In the genomic region with DNA sequence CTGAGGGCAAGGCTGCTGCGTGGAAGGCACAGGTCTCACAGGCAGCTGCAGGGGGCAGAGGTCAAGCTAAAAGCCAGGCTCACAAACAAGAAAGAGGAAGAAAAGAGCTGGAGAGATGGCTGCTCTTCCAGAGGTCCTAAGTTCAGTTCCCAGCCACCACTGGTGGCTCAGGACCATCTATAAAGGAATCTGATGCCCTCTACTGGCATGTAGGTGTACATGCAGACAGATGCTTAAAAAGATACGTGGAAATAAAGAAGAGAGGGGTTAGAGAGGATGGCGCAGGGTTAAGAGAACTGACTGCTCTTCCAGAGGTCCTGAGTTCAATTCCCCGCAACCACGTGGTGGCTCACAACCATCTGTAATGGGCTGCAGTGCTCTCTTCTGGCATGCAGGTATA, we compare ENCODE assay signal across 11 mouse cellular contexts. TPM values are rescaled to one million over a fixed set of nuclear protein-coding genes. Genes with fewer than 3 reads are reported as not detected.
DNase-seq lines count a peak whose midpoint lies in the region; ATAC-seq and TF ChIP-seq lines count a peak whose summit lies in the region.
"Had no signal": no experiment of that assay in that cellular context is flagged by ENCODE, and none has a peak within 500 bp of the region (broad histone marks: within the 10 kb centered on the region; RNA-seq: fewer than 3 reads in every experiment).

No protein-coding gene starts in this region.

- H3K4me3 ChIP-seq in kidney, postnatal 0 days (replicated peaks; ENCODE audit: low read depth, low read length) = no peak overlapping the region
- H3K4me3 ChIP-seq: forebrain, embryonic 12.5 days; heart, embryonic 12.5 days; limb, embryonic 13.5 days had no signal

- no peak overlapping the region for H3K4me2 ChIP-seq in kidney, postnatal 0 days (ENCODE audit: low read length)
- H3K4me2 ChIP-seq: forebrain, embryonic 12.5 days; heart, embryonic 12.5 days; limb, embryonic 13.5 days had no signal

- H3K9me3 ChIP-seq in kidney, postnatal 0 days (replicated peaks; ENCODE audit: low read length) = no peaks in the 10 kb centered on the region
- H3K9me3 ChIP-seq: forebrain, embryonic 12.5 days; heart, embryonic 12.5 days; limb, embryonic 13.5 days had no signal

- DNase-seq in kidney, postnatal 0 days (ENCODE audit: low spot score) = no peak
- DNase-seq in kidney, adult 8-10 months = no peak
- DNase-seq in 3T3-L1 (ENCODE audit: low read depth, low spot score) (peak; percentile 20), A20 (ENCODE audit: low read depth, low spot score) (peak; percentile 55)
- DNase-seq in embryo, embryonic 11 days = peak; percentile 52
- DNase-seq in frontal cortex, adult 2 months (ENCODE audit: extremely low spot score in 1 of 2, low spot score in 1 of 2) = no peak
- DNase-seq in heart, postnatal 10 days = no peak
- DNase-seq: kidney, adult 11 months had no signal

- H3K9ac ChIP-seq in kidney, postnatal 0 days (ENCODE audit: low read depth, low read length) = no peak overlapping the region
- H3K9ac ChIP-seq: forebrain, embryonic 12.5 days; heart, embryonic 12.5 days; limb, embryonic 13.5 days had no signal

- no peaks in the 10 kb centered on the region for H3K4me1 ChIP-seq in kidney, postnatal 0 days (replicated peaks; ENCODE audit: insufficient read depth, low read length)
- H3K4me1 ChIP-seq: forebrain, embryonic 12.5 days; heart, embryonic 12.5 days; limb, embryonic 13.5 days had no signal

- ATAC-seq in kidney, postnatal 0 days (replicated peaks; ENCODE audit: low FRiP score, low read depth) = no peak

- H3K36me3 ChIP-seq in kidney, postnatal 0 days (ENCODE audit: insufficient read depth, low read length) = peaks cover 11% of the 10 kb centered on the region

- intact Hi-C loops in heart, postnatal 10 days (cut with DNase I) = no loop called here

- WGBS in kidney, postnatal 0 days = 55% methylated on average over 5 of the region's 5 CpGs

- no peak overlapping the region for H3K27ac ChIP-seq in kidney, postnatal 0 days
- H3K27ac ChIP-seq: forebrain, embryonic 12.5 days; limb, embryonic 13.5 days had no signal

- no peaks in the 10 kb centered on the region for H3K27me3 ChIP-seq in kidney, postnatal 0 days (ENCODE audit: insufficient read depth, low read length)
- H3K27me3 ChIP-seq: forebrain, embryonic 12.5 days; heart, embryonic 12.5 days; limb, embryonic 13.5 days had no signal

- TF ChIP-seq CTCF in kidney, postnatal 0 days (IDR thresholded peaks at IDR 0.05; ENCODE audit: low read depth) = peak; percentile 63

RNA-seq across cellular contexts. Expression of gene Ethe1, which starts 14.9 kb away (rescaled TPM):
- 43.7 and 43.8 TPM in 2 replicates for polyA plus RNA-seq in kidney, postnatal 0 days (2015; fragmentation: Nextera tagmentation; extraction: Ambion mirVana)
- 14.9 and 17.2 TPM in 2 replicates for polyA plus RNA-seq in frontal cortex, adult 2 months (2012; rRNA removed)
- 10 to 100 TPM; 20.5 to 25.0 TPM for total RNA-seq in heart, postnatal 10 days (2021)

RNA-seq across cellular contexts. Expression of gene Zfp575, which starts 15.0 kb away (rescaled TPM):
- 4.0 and 4.3 TPM in 2 replicates for polyA plus RNA-seq in kidney, postnatal 0 days (2015; fragmentation: Nextera tagmentation; extraction: Ambion mirVana)
- polyA plus RNA-seq in frontal cortex, adult 2 months (2012; rRNA removed) = 6.7 and 7.7 TPM in 2 replicates
- under 1 TPM; 0.32 to 0.45 TPM for total RNA-seq in heart, postnatal 10 days (2021)

RNA-seq across cellular contexts. Expression of gene Xrcc1, which starts 26.4 kb away (rescaled TPM):
- polyA plus RNA-seq in kidney, postnatal 0 days (2015; fragmentation: Nextera tagmentation; extraction: Ambion mirVana) = 58.4 and 63.6 TPM in 2 replicates
- 48.8 and 49.0 TPM in 2 replicates for polyA plus RNA-seq in frontal cortex, adult 2 months (2012; rRNA removed)
- 10 to 100 TPM; 28.8 to 33.2 TPM for total RNA-seq in heart, postnatal 10 days (2021)

RNA-seq across cellular contexts. Expression of gene Pinlyp, which starts 26.5 kb away (rescaled TPM):
- 0.50 and 0.55 TPM in 2 replicates for polyA plus RNA-seq in kidney, postnatal 0 days (2015; fragmentation: Nextera tagmentation; extraction: Ambion mirVana)
- not detected in 2 replicates for polyA plus RNA-seq in frontal cortex, adult 2 months (2012; rRNA removed)
- not detected for total RNA-seq in heart, postnatal 10 days (2021)
- polyA plus RNA-seq: forebrain, embryonic 12.5 days; heart, embryonic 12.5 days; limb, embryonic 13.5 days had no signal

RNA-seq across cellular contexts. Expression of gene Phldb3, which starts 38.1 kb away (rescaled TPM):
- polyA plus RNA-seq in kidney, postnatal 0 days (2015; fragmentation: Nextera tagmentation; extraction: Ambion mirVana) = 0.11 and 0.20 TPM in 2 replicates
- polyA plus RNA-seq in frontal cortex, adult 2 months (2012; rRNA removed) = 0.08 and 0.12 TPM in 2 replicates
- under 1 TPM; 0.22 to 0.48 TPM for total RNA-seq in heart, postnatal 10 days (2021)
- polyA plus RNA-seq: forebrain, embryonic 12.5 days; heart, embryonic 12.5 days had no signal

Comparison
In these comparisons a context has a peak if more than half of its experiments do, and no peak if none do; other contexts are left out.
1. DNase-seq: peak in 3T3-L1 (single experiment), A20 (single experiment) and embryo, embryonic 11 days (single experiment); none in kidney, postnatal 0 days (single experiment), kidney, adult 8-10 months (0 of 2), frontal cortex, adult 2 months (0 of 2) and heart, postnatal 10 days (0 of 2).